Mouse (Mus musculus) liver, embryonic 15.5 days (tissue): Measurements from ENCODE around the gene Adamts3. TPM values are rescaled to one million over a fixed set of nuclear protein-coding genes. Genes with fewer than 3 reads are reported as not detected.

Source experiments
- ATAC-seq: fragments of 200-750 bp; cut with Nextera tagmentation; 2 replicates; pipeline ENCODE4 v1.8.0; 2017; ENCODE audit warnings: moderate number of reproducible peaks, mild to moderate bottlenecking, moderate library complexity; ENCODE audit not compliant: insufficient read depth
- H3K27ac ChIP-seq: fragments of 300-500 bp; sonication (generic); replicated peaks from 2 replicates; pipeline ENCODE4 v1.5.1; 2015; ENCODE audit warnings: mild to moderate bottlenecking, inconsistent platforms
- H3K27me3 ChIP-seq: fragments of 300-500 bp; sonication (generic); 2 replicates; pipeline ENCODE4 v1.6.1; 2015; ENCODE audit warnings: mild to moderate bottlenecking, inconsistent platforms
- H3K36me3 ChIP-seq: fragments of 300-500 bp; sonication (generic); replicated peaks from 2 replicates; pipeline ENCODE4 v1.6.1; 2015; ENCODE audit warnings: moderate library complexity, mild to moderate bottlenecking, inconsistent platforms
- H3K4me1 ChIP-seq: fragments of 300-500 bp; sonication (generic); replicated peaks from 2 replicates; pipeline ENCODE4 v1.6.1; 2015; ENCODE audit warnings: inconsistent platforms
- H3K4me2 ChIP-seq: fragments of 300-500 bp; sonication (generic); 2 replicates; pipeline ENCODE4 v1.6.1; 2015; ENCODE audit warnings: moderate library complexity, mild to moderate bottlenecking, inconsistent platforms
- H3K4me3 ChIP-seq: fragments of 300-500 bp; sonication (generic); replicated peaks from 2 replicates; pipeline ENCODE4 v1.5.1; 2015; ENCODE audit warnings: mild to moderate bottlenecking, inconsistent platforms
- H3K9ac ChIP-seq: fragments of 300-500 bp; sonication (generic); 2 replicates; pipeline ENCODE4 v1.6.1; 2015; ENCODE audit warnings: moderate library complexity, mild to moderate bottlenecking, inconsistent platforms
- H3K9me3 ChIP-seq: fragments of 300-500 bp; sonication (generic); replicated peaks from 2 replicates; pipeline ENCODE4 v1.6.1; 2016; ENCODE audit warnings: inconsistent platforms
- WGBS: fragments of 180-500 bp; shearing (Covaris S2); methylation state at CpG from one replicate; pipeline ENCODE4 v1.1.7; 2015; ENCODE audit warnings: mixed read lengths; ENCODE audit not compliant: insufficient replicate concordance; 5-methylcytosine and 5-hydroxymethylcytosine counted together
- polyA plus RNA-seq: library from polyadenylated mRNA; unstranded; fragments of >200 nt; fragmentation: Nextera tagmentation; extraction: Ambion mirVana; gene quantifications from 2 replicates; pipeline ENCODE4 v1.2.1, GENCODE M21; 2015

Gene Adamts3
- polyA plus RNA-seq, 1 experiment from 2014 or later, result 0.75 TPM

DNA sequence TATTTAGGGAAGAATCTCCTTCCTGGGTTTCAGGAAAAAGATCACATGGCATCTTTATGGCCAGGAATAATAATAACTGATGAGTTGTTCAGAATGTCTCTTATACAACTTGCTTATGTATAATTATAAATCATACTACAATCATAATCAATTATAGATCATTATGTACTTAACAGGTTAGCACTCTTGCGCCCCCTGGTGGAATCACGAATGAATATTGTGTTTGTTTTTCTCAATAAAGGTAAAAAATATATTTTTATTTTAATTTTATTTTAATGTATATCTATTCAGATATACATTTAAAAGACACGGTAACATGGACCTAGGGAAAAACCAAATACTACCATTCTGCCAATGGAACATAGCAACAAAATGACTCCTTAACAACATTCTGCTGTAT lies 63.6 kb downstream of the Adamts3 start:
- no peak overlapping the region for H3K27ac ChIP-seq
- H3K9me3 ChIP-seq, result no peaks in the 10 kb centered on the region
- no peak overlapping the region for H3K4me2 ChIP-seq
- no peak overlapping the region for H3K9ac ChIP-seq
- no peak for ATAC-seq
- no peaks in the 10 kb centered on the region for H3K36me3 ChIP-seq
- no peaks in the 10 kb centered on the region for H3K4me1 ChIP-seq
- H3K4me3 ChIP-seq, result no peak overlapping the region
- no peaks in the 10 kb centered on the region for H3K27me3 ChIP-seq
- WGBS, result 16% methylated on average over 3 of the region's 3 CpGs

- 63% methylated on average over 6 of the region's 6 CpGs for WGBS
- Histone ChIP-seq H3K27me3 (no peaks in the 10 kb centered on the region), H3K4me2 (no peak overlapping the region), H3K4me3 (no peak overlapping the region), H3K36me3 (no peaks in the 10 kb centered on the region), H3K9ac (no peak overlapping the region), H3K27ac (no peak overlapping the region), H3K9me3 (no peaks in the 10 kb centered on the region), H3K4me1 (no peaks in the 10 kb centered on the region)
- ATAC-seq, result no peak
These were observed 66.5 kb downstream of the Adamts3 start for GRCm38 (mm10) chr5:89816610-89817009.

DNA sequence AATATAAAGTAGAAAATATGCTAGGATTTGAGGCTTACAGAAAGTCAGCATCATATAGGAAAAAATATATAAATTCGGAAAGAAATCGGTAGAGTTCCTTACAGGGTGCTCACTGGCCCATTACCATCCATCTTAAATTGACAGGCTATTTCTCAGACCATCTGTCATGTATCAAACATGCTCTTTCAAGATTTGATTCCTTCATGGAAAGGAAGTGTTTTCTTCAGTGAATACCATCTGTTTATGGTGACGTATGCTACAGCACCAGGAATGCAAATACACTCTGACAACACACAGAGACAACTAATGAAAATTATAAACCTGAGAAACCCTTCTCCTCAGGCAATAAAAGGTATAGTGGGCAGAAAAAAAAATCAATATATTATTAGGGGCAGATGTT lies 68.6 kb downstream of the Adamts3 start:
- Histone ChIP-seq H3K4me1 (no peaks in the 10 kb centered on the region), H3K27ac (no peak overlapping the region), H3K27me3 (no peaks in the 10 kb centered on the region), H3K9me3 (no peaks in the 10 kb centered on the region), H3K4me2 (no peak overlapping the region), H3K9ac (no peak overlapping the region), H3K36me3 (no peaks in the 10 kb centered on the region), H3K4me3 (no peak overlapping the region)
- no peak for ATAC-seq
- 78% methylated on average over 3 of the region's 3 CpGs for WGBS

- no peak for ATAC-seq
- H3K9me3 ChIP-seq, result no peaks in the 10 kb centered on the region
- H3K9ac ChIP-seq, result no peak overlapping the region
- no peak overlapping the region for H3K4me2 ChIP-seq
- H3K36me3 ChIP-seq, result no peaks in the 10 kb centered on the region
- WGBS, result 66% methylated on average over 5 of the region's 5 CpGs
- no peaks in the 10 kb centered on the region for H3K4me1 ChIP-seq
- no peak overlapping the region for H3K4me3 ChIP-seq
- H3K27me3 ChIP-seq, result no peaks in the 10 kb centered on the region
- H3K27ac ChIP-seq, result no peak overlapping the region
These were observed 82.8 kb downstream of the Adamts3 start for GRCm38 (mm10) chr5:89800181-89800816.

GRCm38 (mm10) chr5:89793706-89794105 lies 89.4 kb downstream of the Adamts3 start:
- no peak overlapping the region for H3K4me3 ChIP-seq
- no peak overlapping the region for H3K27ac ChIP-seq
- 85% methylated on average over 3 of the region's 3 CpGs for WGBS
- no peaks in the 10 kb centered on the region for H3K27me3 ChIP-seq
- no peak overlapping the region for H3K4me2 ChIP-seq
- no peak for ATAC-seq
- no peaks in the 10 kb centered on the region for H3K4me1 ChIP-seq
- no peaks in the 10 kb centered on the region for H3K9me3 ChIP-seq
- H3K9ac ChIP-seq, result no peak overlapping the region
- H3K36me3 ChIP-seq, result no peaks in the 10 kb centered on the region

DNA sequence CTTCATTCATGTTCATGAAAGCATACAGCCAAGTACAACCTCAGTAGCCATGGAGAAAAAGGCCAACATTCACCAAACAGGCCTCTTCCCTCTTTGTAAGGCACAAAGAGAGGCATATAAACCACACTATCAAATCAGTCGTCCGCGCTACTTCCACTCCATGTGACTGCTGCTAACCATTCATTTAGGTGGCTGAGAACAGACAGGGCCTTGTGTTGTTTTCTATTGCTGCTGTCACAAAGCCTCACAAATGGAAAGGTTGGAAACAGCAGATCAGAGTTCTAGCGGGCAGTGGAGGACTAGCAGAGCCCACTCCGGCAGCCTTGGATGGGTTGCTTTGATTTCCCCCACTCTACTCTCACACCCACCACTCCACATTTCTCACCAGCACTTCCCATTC lies 98.5 kb downstream of the Adamts3 start:
- H3K27me3 ChIP-seq, result no peaks in the 10 kb centered on the region
- H3K4me3 ChIP-seq, result no peak overlapping the region
- no peak for ATAC-seq
- H3K27ac ChIP-seq, result no peak overlapping the region
- no peak overlapping the region for H3K4me2 ChIP-seq
- no peak overlapping the region for H3K9ac ChIP-seq
- 82% methylated on average over 5 of the region's 5 CpGs for WGBS
- no peaks in the 10 kb centered on the region for H3K9me3 ChIP-seq
- H3K4me1 ChIP-seq, result no peaks in the 10 kb centered on the region
- H3K36me3 ChIP-seq, result no peaks in the 10 kb centered on the region

DNA sequence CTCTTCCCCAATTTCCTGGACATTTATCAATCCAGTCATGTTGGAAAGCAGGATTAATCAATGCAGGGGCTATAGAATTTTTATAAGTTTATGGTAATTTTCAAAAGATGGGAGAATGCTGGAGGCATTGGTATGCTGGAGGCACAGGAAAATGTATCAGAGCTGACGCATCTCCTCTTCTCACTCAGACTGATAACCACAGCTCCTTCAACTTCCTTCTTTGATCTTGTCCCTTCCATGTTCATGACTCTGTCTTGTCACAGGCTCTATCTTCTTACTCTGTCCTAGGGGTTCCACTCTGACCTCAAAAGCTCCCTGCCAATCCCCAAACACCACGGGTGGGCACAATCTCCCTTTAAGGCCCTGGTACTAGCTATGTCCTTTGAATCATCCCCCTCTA lies 103.3 kb downstream of the Adamts3 start:
- no peak overlapping the region for H3K4me3 ChIP-seq
- no peak overlapping the region for H3K9ac ChIP-seq
- no peaks in the 10 kb centered on the region for H3K36me3 ChIP-seq
- H3K4me1 ChIP-seq, result no peaks in the 10 kb centered on the region
- no peak for ATAC-seq
- H3K4me2 ChIP-seq, result no peak overlapping the region
- no peak overlapping the region for H3K27ac ChIP-seq
- no peaks in the 10 kb centered on the region for H3K27me3 ChIP-seq
- H3K9me3 ChIP-seq, result no peaks in the 10 kb centered on the region
- 49% methylated on average over 2 of the region's 2 CpGs for WGBS

DNA sequence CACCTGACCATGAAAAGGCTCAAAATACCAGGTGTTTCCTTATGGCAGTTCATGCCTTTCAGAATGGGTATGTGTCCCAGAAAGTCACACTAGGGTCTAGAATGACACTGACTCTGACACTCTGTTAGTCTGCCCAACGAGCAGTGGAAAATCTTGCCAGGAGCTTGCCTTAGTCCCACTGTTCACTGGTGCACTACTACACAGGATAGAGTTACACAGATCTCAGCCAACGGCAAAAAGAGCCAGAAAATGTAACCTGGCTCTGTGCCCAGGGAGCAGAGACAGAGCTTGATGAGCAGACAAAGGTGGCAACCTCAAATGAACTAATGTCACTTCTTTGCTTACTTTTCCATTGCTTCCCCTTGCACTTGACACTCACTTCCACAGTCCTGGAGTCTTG lies 104.5 kb downstream of the Adamts3 start:
- 62% methylated on average over 2 of the region's 2 CpGs for WGBS
- H3K4me1 ChIP-seq, result no peaks in the 10 kb centered on the region
- H3K27me3 ChIP-seq, result no peaks in the 10 kb centered on the region
- no peak overlapping the region for H3K9ac ChIP-seq
- no peak for ATAC-seq
- H3K9me3 ChIP-seq, result no peaks in the 10 kb centered on the region
- no peak overlapping the region for H3K4me3 ChIP-seq
- no peaks in the 10 kb centered on the region for H3K36me3 ChIP-seq
- no peak overlapping the region for H3K4me2 ChIP-seq
- no peak overlapping the region for H3K27ac ChIP-seq

DNA sequence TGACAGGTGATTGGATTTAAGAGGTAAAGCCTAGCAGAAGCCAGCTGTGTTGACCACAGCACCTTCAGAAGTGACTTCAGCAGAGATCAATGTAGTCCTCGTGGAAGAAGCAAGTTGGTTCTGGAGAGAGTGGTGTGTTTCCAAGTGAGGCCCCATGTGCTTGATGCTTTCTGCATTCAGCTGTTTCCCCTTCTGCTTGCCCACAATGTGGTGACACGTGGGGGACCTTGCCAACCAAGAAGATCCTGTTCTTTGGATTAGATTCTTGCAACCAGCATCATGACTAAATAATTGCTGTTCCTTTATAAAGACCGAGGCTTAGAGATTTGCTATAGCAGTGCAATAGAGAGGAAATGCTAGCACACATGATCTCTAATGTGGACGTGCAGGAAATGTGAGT lies 105.7 kb downstream of the Adamts3 start:
- no peak overlapping the region for H3K4me3 ChIP-seq
- no peaks in the 10 kb centered on the region for H3K27me3 ChIP-seq
- H3K27ac ChIP-seq, result no peak overlapping the region
- 48% methylated on average over 4 of the region's 4 CpGs for WGBS
- no peaks in the 10 kb centered on the region for H3K4me1 ChIP-seq
- no peaks in the 10 kb centered on the region for H3K36me3 ChIP-seq
- H3K4me2 ChIP-seq, result no peak overlapping the region
- H3K9me3 ChIP-seq, result no peaks in the 10 kb centered on the region
- no peak for ATAC-seq
- no peak overlapping the region for H3K9ac ChIP-seq

GRCm38 (mm10) chr5:89770655-89771355 lies 112.3 kb downstream of the Adamts3 start:
- Histone ChIP-seq H3K4me2 (no peak overlapping the region), H3K9ac (no peak overlapping the region), H3K36me3 (no peaks in the 10 kb centered on the region), H3K9me3 (no peaks in the 10 kb centered on the region), H3K4me3 (no peak overlapping the region), H3K27me3 (no peaks in the 10 kb centered on the region), H3K27ac (no peak overlapping the region), H3K4me1 (no peaks in the 10 kb centered on the region)
- no peak for ATAC-seq
- 59% methylated on average over 4 of the region's 4 CpGs for WGBS

GRCm38 (mm10) chr5:89763189-89764187 lies 119.6 kb downstream of the Adamts3 start:
- no peak overlapping the region for H3K4me2 ChIP-seq
- no peak for ATAC-seq
- no peaks in the 10 kb centered on the region for H3K36me3 ChIP-seq
- H3K9ac ChIP-seq, result no peak overlapping the region
- no peaks in the 10 kb centered on the region for H3K27me3 ChIP-seq
- no peak overlapping the region for H3K27ac ChIP-seq
- whole genome bisulfite sequencing, result 26% methylated on average over 11 of the region's 11 CpGs
- no peaks in the 10 kb centered on the region for H3K4me1 ChIP-seq
- no peak overlapping the region for H3K4me3 ChIP-seq
- H3K9me3 ChIP-seq, result no peaks in the 10 kb centered on the region
